Mouse (Mus musculus) stomach, postnatal 0 days (tissue): ENCODE measurements around the gene Zfx.

Experiments used
- CTCF ChIP-seq: IDR thresholded peaks from 2 replicates; pipeline ENCODE4 v1.5.1; 2016; ENCODE audit warnings: antibody characterized with exemption, low read depth, mild to moderate bottlenecking, moderate library complexity
- EP300 ChIP-seq: optimal IDR thresholded peaks from 2 replicates; pipeline ENCODE3; 2016; ENCODE audit warnings: antibody characterized with exemption

DNA sequence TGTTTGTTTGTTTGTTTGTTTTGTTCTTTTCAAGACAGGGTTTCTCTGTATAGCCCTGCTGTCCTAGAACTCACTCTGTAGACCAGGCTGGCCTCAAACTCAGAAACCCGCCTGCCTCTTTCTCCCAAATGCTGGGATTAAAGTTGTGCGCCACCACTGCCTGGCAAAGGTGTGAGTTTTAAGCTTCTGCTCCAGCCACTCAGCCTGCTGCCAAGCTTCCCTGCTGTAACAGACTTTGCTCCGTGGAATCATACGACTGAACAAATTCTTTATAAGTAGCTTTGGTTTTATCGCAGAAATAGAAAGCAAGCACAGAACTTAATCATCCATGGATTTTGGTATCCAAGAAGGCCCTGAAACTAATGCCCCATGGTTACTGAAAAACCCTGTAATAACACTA is 76.1 kb downstream of the Zfx start:
- TF ChIP-seq CTCF (no peak), EP300 (no peak)
